Mouse (Mus musculus) liver, postnatal 0 days (tissue): ENCODE results near the gene Cnnm2. TPM values are rescaled to one million over a fixed set of nuclear protein-coding genes. Genes with fewer than 3 reads are reported as not detected.
A peak's percentile ranks its signal among the peaks of the same experiment; 100 is the strongest.

ENCODE experiments used
- ATAC-seq: fragments of 200-750 bp; cut with Nextera tagmentation; 2 replicates; pipeline ENCODE4 v1.8.0; 2017; ENCODE audit warnings: mild to moderate bottlenecking, moderate library complexity
- DNase-seq: peaks from one replicate; pipeline ENCODE4 v3.0.0-alpha.2; 2016
- H3K27ac ChIP-seq: fragments of 300-500 bp; sonication (generic); 2 replicates; pipeline ENCODE4 v1.5.1; 2014; ENCODE audit warnings: antibody characterized with exemption, moderate library complexity, mild to moderate bottlenecking, low read depth
- H3K27me3 ChIP-seq: fragments of 300-500 bp; sonication (generic); 2 replicates; pipeline ENCODE4 v1.6.1; 2014; ENCODE audit warnings: low read length, control low read depth, mixed read lengths; ENCODE audit not compliant: insufficient read depth
- H3K36me3 ChIP-seq: fragments of 300-500 bp; sonication (generic); replicated peaks from 2 replicates; pipeline ENCODE4 v1.6.1; 2014; ENCODE audit warnings: mild to moderate bottlenecking, control low read depth, low read length, moderate library complexity, mixed read lengths; ENCODE audit not compliant: insufficient read depth
- H3K4me1 ChIP-seq: fragments of 300-500 bp; sonication (generic); 2 replicates; pipeline ENCODE4 v1.6.1; 2014; ENCODE audit warnings: antibody characterized with exemption, mild to moderate bottlenecking, control low read depth; ENCODE audit not compliant: insufficient read depth
- H3K4me2 ChIP-seq: fragments of 300-500 bp; sonication (generic); 2 replicates; pipeline ENCODE4 v1.6.1; 2014; ENCODE audit warnings: low read depth, mild to moderate bottlenecking, low read length, moderate library complexity, mixed read lengths
- H3K4me3 ChIP-seq: fragments of 300-500 bp; sonication (generic); 2 replicates; pipeline ENCODE4 v1.5.1; 2014; ENCODE audit warnings: low read depth, low read length
- H3K9ac ChIP-seq: fragments of 300-500 bp; sonication (generic); replicated peaks from 2 replicates; pipeline ENCODE4 v1.6.1; 2014; ENCODE audit warnings: mild to moderate bottlenecking, moderate library complexity
- H3K9me3 ChIP-seq: fragments of 300-500 bp; sonication (generic); 2 replicates; pipeline ENCODE4 v1.6.1; 2016; ENCODE audit warnings: mild to moderate bottlenecking, control low read depth, low read length, mixed read lengths
- CTCF ChIP-seq: sonication (generic); IDR thresholded peaks from 2 replicates; pipeline ENCODE4 v1.5.1; 2016; ENCODE audit warnings: antibody characterized with exemption, low read depth
- EP300 ChIP-seq: IDR thresholded peaks from 2 replicates; pipeline ENCODE4 v1.6.1; 2016; ENCODE audit warnings: antibody characterized with exemption, low read depth, mild to moderate bottlenecking
- WGBS: fragments of 180-500 bp; shearing (Covaris S2); extraction: QIAGEN DNeasy Blood & Tissue Kit; methylation state at CpG from one replicate; pipeline ENCODE4 v1.1.7; 2014; ENCODE audit not compliant: insufficient replicate concordance; 5-methylcytosine and 5-hydroxymethylcytosine counted together
- polyA plus RNA-seq: library from polyadenylated mRNA; unstranded; fragments of >200 nt; fragmentation: Nextera tagmentation; extraction: Ambion mirVana; gene quantifications from 2 replicates; pipeline ENCODE4 v1.2.1, GENCODE M21; 2015

Gene Cnnm2
- polyA plus RNA-seq, 1 experiment from 2014 or later = 1.6 TPM

DNA sequence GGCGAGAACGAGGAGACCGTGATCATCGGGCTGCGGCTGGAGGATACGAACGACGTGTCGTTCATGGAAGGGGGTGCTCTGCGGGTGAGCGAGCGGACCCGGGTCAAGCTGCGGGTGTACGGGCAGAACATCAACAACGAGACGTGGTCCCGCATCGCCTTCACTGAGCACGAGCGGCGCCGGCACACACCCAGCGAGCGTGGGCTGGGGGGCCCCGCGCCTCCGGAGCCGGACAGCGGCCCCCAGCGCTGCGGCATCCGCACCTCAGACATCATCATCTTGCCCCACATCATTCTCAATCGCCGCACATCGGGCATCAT, 535 bp downstream of the Cnnm2 start:
- TF ChIP-seq EP300 (no peak), CTCF (no peak)
- H3K4me3 ChIP-seq = peak overlapping the region; percentile 99
- no peak for ATAC-seq
- H3K27me3 ChIP-seq = peaks cover 6% of the 10 kb centered on the region; the same call in 1 of the 2 replicates
- H3K4me2 ChIP-seq = peak overlapping the region; percentile 99
- DNase-seq = no peak
- peak overlapping the region; percentile 70 for H3K27ac ChIP-seq
- WGBS = under 1% methylated on average over 36 of the region's 36 CpGs
- H3K9me3 ChIP-seq = no peaks in the 10 kb centered on the region
- peaks cover 13% of the 10 kb centered on the region for H3K4me1 ChIP-seq
- no peaks in the 10 kb centered on the region for H3K36me3 ChIP-seq
- peak overlapping the region; percentile 90 for H3K9ac ChIP-seq

- H3K36me3 ChIP-seq = no peaks in the 10 kb centered on the region
- 2% methylated on average over 49 of the region's 50 CpGs for WGBS
- peak overlapping the region; percentile 99 for H3K4me2 ChIP-seq
- TF ChIP-seq CTCF = no peak
- TF ChIP-seq EP300 = no peak
- H3K4me1 ChIP-seq = peaks cover 13% of the 10 kb centered on the region
- H3K4me3 ChIP-seq = peak overlapping the region; percentile 99
- H3K27ac ChIP-seq = no peak overlapping the region
- ATAC-seq (no peak), DNase-seq (peak; percentile 50)
- H3K9me3 ChIP-seq = no peaks in the 10 kb centered on the region
- H3K27me3 ChIP-seq = peaks cover 6% of the 10 kb centered on the region; the same call in 1 of the 2 replicates
- H3K9ac ChIP-seq = peak overlapping the region; percentile 90
Measured at GRCm38 (mm10) chr19:46762291-46762991, 1.0 kb downstream of the Cnnm2 start.

- Histone ChIP-seq H3K9me3 (no peaks in the 10 kb centered on the region), H3K27ac (no peak overlapping the region), H3K4me2 (peak overlapping the region; percentile 99), H3K36me3 (no peaks in the 10 kb centered on the region), H3K27me3 (peaks cover 6% of the 10 kb centered on the region; the same call in 1 of the 2 replicates), H3K4me1 (peaks cover 13% of the 10 kb centered on the region), H3K4me3 (peak overlapping the region; percentile 99), H3K9ac (peak overlapping the region; percentile 90)
- 2% methylated on average over 19 of the region's 19 CpGs for WGBS
- TF ChIP-seq CTCF = no peak
- ATAC-seq = no peak
- peak; percentile 26 for DNase-seq
Measured at GRCm38 (mm10) chr19:46762992-46763342, 1.6 kb downstream of the Cnnm2 start.

- no peak for DNase-seq
- TF ChIP-seq EP300 (no peak), CTCF (no peak)
- Histone ChIP-seq H3K27me3 (peaks cover 6% of the 10 kb centered on the region; the same call in 1 of the 2 replicates), H3K9ac (0 out of 2 replicates have a peak overlapping the region, but pooled peaks have one; percentile 90), H3K4me1 (peaks cover 13% of the 10 kb centered on the region), H3K4me2 (peak overlapping the region; percentile 99), H3K9me3 (no peaks in the 10 kb centered on the region), H3K36me3 (no peaks in the 10 kb centered on the region), H3K4me3 (peak overlapping the region; percentile 99), H3K27ac (no peak overlapping the region)
- no peak for ATAC-seq
- 38% methylated on average over 7 of the region's 7 CpGs for WGBS
Measured at GRCm38 (mm10) chr19:46763356-46763755, 2.0 kb downstream of the Cnnm2 start.

GRCm38 (mm10) chr19:46763932-46764762, 2.8 kb downstream of the Cnnm2 start:
- Histone ChIP-seq H3K4me3 (peak overlapping the region; percentile 99), H3K9ac (no peak overlapping the region), H3K4me1 (peaks cover 16% of the 10 kb centered on the region), H3K9me3 (no peaks in the 10 kb centered on the region), H3K4me2 (peak overlapping the region; percentile 99), H3K36me3 (no peaks in the 10 kb centered on the region), H3K27ac (no peak overlapping the region), H3K27me3 (peaks cover 6% of the 10 kb centered on the region; the same call in 1 of the 2 replicates)
- TF ChIP-seq EP300 (no peak), CTCF (no peak)
- DNase-seq (no peak), ATAC-seq (no peak)
- whole genome bisulfite sequencing = 74% methylated on average over 12 of the region's 12 CpGs

DNA sequence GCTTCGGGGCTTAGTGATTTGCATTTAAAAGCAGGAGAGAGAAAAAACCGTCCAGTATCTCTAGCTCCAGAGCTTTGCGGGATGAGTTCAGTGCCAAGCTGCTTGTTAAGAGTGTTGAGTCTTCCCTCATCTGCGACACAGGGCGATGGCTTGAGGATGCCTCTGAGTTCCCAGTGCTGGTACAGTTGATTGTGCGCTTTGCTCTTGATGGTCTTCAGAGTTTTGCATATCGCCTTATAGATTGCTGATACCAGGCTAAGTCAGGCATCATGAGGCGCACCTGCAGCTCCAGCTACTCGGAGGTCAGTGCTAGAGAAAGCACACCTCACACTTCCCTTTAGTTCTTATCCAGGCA, 3.3 kb downstream of the Cnnm2 start:
- no peak overlapping the region for H3K9ac ChIP-seq
- no peaks in the 10 kb centered on the region for H3K9me3 ChIP-seq
- no peak overlapping the region for H3K27ac ChIP-seq
- H3K4me1 ChIP-seq = peaks cover 16% of the 10 kb centered on the region
- DNase-seq (no peak), ATAC-seq (no peak)
- no peaks in the 10 kb centered on the region for H3K36me3 ChIP-seq
- peak overlapping the region; percentile 24; the same call in 1 of the 2 replicates for H3K4me3 ChIP-seq
- H3K4me2 ChIP-seq = peak overlapping the region; percentile 99
- no peak for TF ChIP-seq CTCF
- TF ChIP-seq EP300 = no peak
- peaks cover 6% of the 10 kb centered on the region; the same call in 1 of the 2 replicates for H3K27me3 ChIP-seq
- WGBS = 75% methylated on average over 9 of the region's 9 CpGs
